Mouse (Mus musculus) neural tube, embryonic 11.5 days (tissue): ENCODE measurements around the gene Igf2r. TPM values are rescaled to one million over a fixed set of nuclear protein-coding genes. Genes with fewer than 3 reads are reported as not detected.

Source experiments
- ATAC-seq: fragments of 200-750 bp; cut with Nextera tagmentation; 2 replicates; pipeline ENCODE4 v1.8.0; 2017; ENCODE audit warnings: moderate number of reproducible peaks, mild to moderate bottlenecking, moderate TSS enrichment, moderate library complexity; ENCODE audit not compliant: insufficient read depth, low FRiP score, low TSS enrichment
- DNase-seq: peaks from one replicate; pipeline ENCODE4 v3.0.0-alpha.2; 2015; ENCODE audit warnings: low spot score
- H3K27ac ChIP-seq: fragments of 300-500 bp; sonication (generic); 2 replicates; pipeline ENCODE4 v1.5.1; 2014; ENCODE audit warnings: low read depth, mild to moderate bottlenecking, low read length
- H3K27me3 ChIP-seq: fragments of 300-500 bp; sonication (generic); 2 replicates; pipeline ENCODE4 v1.6.1; 2014; ENCODE audit warnings: mild to moderate bottlenecking, low read length, mixed read lengths; ENCODE audit not compliant: control insufficient read depth, insufficient read depth
- H3K36me3 ChIP-seq: fragments of 300-500 bp; sonication (generic); 2 replicates; pipeline ENCODE4 v1.6.1; 2014; ENCODE audit warnings: mild to moderate bottlenecking, low read length, moderate library complexity, mixed read lengths; ENCODE audit not compliant: control insufficient read depth, insufficient read depth
- H3K4me1 ChIP-seq: fragments of 300-500 bp; sonication (generic); 2 replicates; pipeline ENCODE4 v1.6.1; 2014; ENCODE audit warnings: low read length, mixed read lengths; ENCODE audit not compliant: control insufficient read depth, insufficient read depth
- H3K4me2 ChIP-seq: fragments of 300-500 bp; sonication (generic); 2 replicates; pipeline ENCODE4 v1.6.1; 2014; ENCODE audit warnings: low read depth, mild to moderate bottlenecking, moderate library complexity
- H3K4me3 ChIP-seq: fragments of 300-500 bp; sonication (generic); 2 replicates; pipeline ENCODE4 v1.5.1; 2014; ENCODE audit warnings: low read depth, low read length
- H3K9ac ChIP-seq: fragments of 300-500 bp; sonication (generic); 2 replicates; pipeline ENCODE4 v1.6.1; 2014; ENCODE audit warnings: mild to moderate bottlenecking, low read length
- H3K9me3 ChIP-seq: fragments of 300-500 bp; sonication (generic); 2 replicates; pipeline ENCODE4 v1.6.1; 2016; ENCODE audit warnings: low read length; ENCODE audit not compliant: control insufficient read depth
- WGBS: fragments of 180-500 bp; shearing (Covaris S2); extraction: QIAGEN DNeasy Blood & Tissue Kit; methylation state at CpG from one replicate; pipeline ENCODE4 v1.1.7; 2014; 5-methylcytosine and 5-hydroxymethylcytosine counted together
- polyA plus RNA-seq: library from polyadenylated mRNA; unstranded; fragments of >200 nt; fragmentation: Nextera tagmentation; extraction: Ambion mirVana; gene quantifications from 2 replicates; pipeline ENCODE4 v1.2.1, GENCODE M21; 2014

The Igf2r gene
- polyA plus RNA-seq, 1 experiment from 2014 or later: 24.1 TPM

- no peak overlapping the region for H3K4me3 ChIP-seq
- ATAC-seq: no peak
These were observed 66.6 kb downstream of the Igf2r start for GRCm38 (mm10) chr17:12702901-12703300.

DNA sequence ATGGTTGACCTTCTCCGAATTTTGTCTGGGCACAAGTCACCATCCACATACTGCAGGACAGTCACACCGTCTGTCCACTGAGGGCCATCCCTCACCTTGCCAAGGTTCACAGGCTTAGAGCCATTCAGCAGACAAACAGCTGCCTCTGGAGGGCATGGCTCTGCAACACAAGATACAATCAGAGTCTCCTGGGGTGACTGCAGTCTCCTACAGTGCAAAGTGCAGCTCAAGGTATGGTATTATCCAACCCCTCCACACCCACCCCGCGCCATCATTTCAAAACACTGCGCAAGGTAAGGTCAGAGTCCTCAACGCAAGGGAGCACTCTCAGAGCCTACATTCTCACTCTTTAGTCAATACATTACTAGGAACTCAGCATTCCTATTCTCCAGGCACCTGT is 69.1 kb downstream of the Igf2r start:
- Histone ChIP-seq H3K9ac (no peak overlapping the region), H3K4me1 (no peaks in the 10 kb centered on the region), H3K9me3 (no peaks in the 10 kb centered on the region), H3K4me2 (no peak overlapping the region), H3K27me3 (no peaks in the 10 kb centered on the region), H3K27ac (no peak overlapping the region), H3K36me3 (peaks cover 25% of the 10 kb centered on the region), H3K4me3 (no peak overlapping the region)
- 94% methylated on average over 6 of the region's 6 CpGs for WGBS
- ATAC-seq: no peak
- no peak for DNase-seq

More at GRCm38 (mm10) chr17:12702901-12703300, 66.6 kb downstream of the Igf2r start:
- 95% methylated on average over 5 of the region's 5 CpGs for WGBS
- H3K27me3 ChIP-seq: no peaks in the 10 kb centered on the region
- H3K4me2 ChIP-seq: no peak overlapping the region
- H3K9ac ChIP-seq: no peak overlapping the region
- H3K36me3 ChIP-seq: peaks cover 13% of the 10 kb centered on the region
- DNase-seq: no peak
- H3K9me3 ChIP-seq: no peaks in the 10 kb centered on the region
- no peak overlapping the region for H3K27ac ChIP-seq
- H3K4me1 ChIP-seq: no peaks in the 10 kb centered on the region

DNA sequence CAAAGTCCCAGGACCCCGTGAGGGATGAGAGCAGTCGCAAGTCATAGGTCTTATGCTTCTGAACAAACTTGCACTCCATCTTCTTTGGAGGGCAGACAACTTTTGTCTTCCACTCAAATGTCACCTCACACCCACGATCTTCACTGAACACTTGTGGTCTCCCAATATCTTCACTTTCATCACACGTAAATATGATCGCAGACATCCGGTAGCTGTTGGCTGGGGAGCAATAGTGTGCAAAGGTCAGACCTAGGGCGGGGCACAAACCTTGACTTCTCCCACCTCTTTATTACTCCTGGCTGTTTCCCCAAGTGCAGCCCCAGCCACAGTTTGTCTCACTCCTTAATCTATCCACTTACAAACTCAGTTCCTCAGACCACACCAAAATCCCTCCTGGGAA is 77.6 kb downstream of the Igf2r start:
- Histone ChIP-seq H3K4me3 (no peak overlapping the region), H3K4me2 (no peak overlapping the region), H3K36me3 (peaks cover 32% of the 10 kb centered on the region), H3K27ac (no peak overlapping the region), H3K9ac (no peak overlapping the region), H3K4me1 (no peaks in the 10 kb centered on the region), H3K27me3 (no peaks in the 10 kb centered on the region), H3K9me3 (no peaks in the 10 kb centered on the region)
- ATAC-seq: no peak
- DNase-seq: no peak
- 94% methylated on average over 7 of the region's 7 CpGs for WGBS

- DNase-seq: peak; percentile 48
- H3K36me3 ChIP-seq: peaks cover 23% of the 10 kb centered on the region
These were observed 79.9 kb downstream of the Igf2r start for GRCm38 (mm10) chr17:12689537-12689936.

GRCm38 (mm10) chr17:12688427-12689110 is 80.9 kb downstream of the Igf2r start:
- H3K36me3 ChIP-seq: peaks cover 17% of the 10 kb centered on the region
- ATAC-seq (no peak), DNase-seq (no peak)
- H3K9ac ChIP-seq: no peak overlapping the region
- H3K27me3 ChIP-seq: no peaks in the 10 kb centered on the region
- no peak overlapping the region for H3K4me3 ChIP-seq
- no peak overlapping the region for H3K4me2 ChIP-seq
- no peaks in the 10 kb centered on the region for H3K9me3 ChIP-seq
- H3K27ac ChIP-seq: no peak overlapping the region
- WGBS: 95% methylated on average over 20 of the region's 20 CpGs
- no peaks in the 10 kb centered on the region for H3K4me1 ChIP-seq

More at GRCm38 (mm10) chr17:12689537-12689936, 79.9 kb downstream of the Igf2r start:
- Histone ChIP-seq H3K4me2 (no peak overlapping the region), H3K27ac (no peak overlapping the region), H3K4me3 (no peak overlapping the region), H3K27me3 (no peaks in the 10 kb centered on the region), H3K4me1 (no peaks in the 10 kb centered on the region), H3K9ac (no peak overlapping the region), H3K9me3 (no peaks in the 10 kb centered on the region)
- WGBS: 78% methylated on average over 3 of the region's 3 CpGs
- ATAC-seq: no peak

- ATAC-seq (no peak), DNase-seq (no peak)
- peaks cover 11% of the 10 kb centered on the region for H3K36me3 ChIP-seq
- H3K9me3 ChIP-seq: no peaks in the 10 kb centered on the region
- H3K27ac ChIP-seq: no peak overlapping the region
- no peak overlapping the region for H3K4me3 ChIP-seq
- no peaks in the 10 kb centered on the region for H3K27me3 ChIP-seq
- no peaks in the 10 kb centered on the region for H3K4me1 ChIP-seq
- H3K4me2 ChIP-seq: no peak overlapping the region
- H3K9ac ChIP-seq: no peak overlapping the region
- WGBS: 91% methylated on average over 7 of the region's 7 CpGs
These were observed 84.4 kb downstream of the Igf2r start for GRCm38 (mm10) chr17:12684928-12685624.

DNA sequence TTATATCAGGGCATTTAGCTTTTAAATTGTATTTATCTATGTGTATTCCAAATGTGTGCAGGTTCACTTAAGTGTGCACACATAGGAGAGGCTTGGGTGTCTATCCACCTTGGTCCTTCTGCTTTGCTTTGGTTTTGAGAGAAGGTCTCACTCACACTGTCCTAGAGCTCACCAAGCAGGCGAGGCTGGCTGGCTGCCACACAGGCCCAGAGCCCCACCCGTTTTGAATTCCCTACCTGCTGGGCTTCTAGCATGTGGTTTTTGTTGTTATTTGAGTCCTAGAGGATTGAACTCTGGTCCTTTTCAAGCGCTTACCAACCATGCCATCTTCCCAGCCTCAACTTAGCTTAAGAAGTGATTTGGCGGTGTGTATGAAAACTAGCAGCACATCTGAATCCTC is 85.1 kb downstream of the Igf2r start:
- Histone ChIP-seq H3K27ac (no peak overlapping the region), H3K4me2 (no peak overlapping the region), H3K9me3 (no peaks in the 10 kb centered on the region), H3K4me1 (no peaks in the 10 kb centered on the region), H3K27me3 (no peaks in the 10 kb centered on the region), H3K4me3 (no peak overlapping the region), H3K9ac (no peak overlapping the region), H3K36me3 (peaks cover 10% of the 10 kb centered on the region)
- 82% methylated on average over 4 of the region's 4 CpGs for WGBS
- DNase-seq (no peak), ATAC-seq (no peak)

DNA sequence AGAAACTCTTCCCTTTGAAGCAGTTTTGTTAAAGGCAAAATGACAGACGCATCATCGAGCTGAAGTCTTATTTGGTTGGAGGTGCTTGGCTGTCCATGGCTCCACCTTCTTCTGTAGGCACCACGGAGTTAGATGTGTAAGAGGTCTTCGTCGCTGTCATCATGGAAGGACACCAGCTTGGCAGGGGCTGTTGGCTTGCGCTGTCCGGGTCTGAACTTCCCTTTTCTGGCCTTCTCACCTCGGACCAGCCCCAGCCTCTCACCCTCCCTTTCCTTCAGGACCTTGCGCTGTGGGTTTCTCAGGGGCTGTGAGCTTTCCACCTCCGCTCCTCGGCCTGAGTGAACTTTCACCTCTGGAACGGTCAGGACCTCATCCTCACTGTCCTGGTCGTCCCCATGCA is 85.9 kb downstream of the Igf2r start:
- no peak overlapping the region for H3K4me3 ChIP-seq
- H3K9ac ChIP-seq: no peak overlapping the region
- no peaks in the 10 kb centered on the region for H3K9me3 ChIP-seq
- DNase-seq (no peak), ATAC-seq (no peak)
- no peak overlapping the region for H3K27ac ChIP-seq
- 92% methylated on average over 13 of the region's 13 CpGs for WGBS
- no peaks in the 10 kb centered on the region for H3K4me1 ChIP-seq
- H3K36me3 ChIP-seq: peaks cover 10% of the 10 kb centered on the region
- H3K27me3 ChIP-seq: no peaks in the 10 kb centered on the region
- H3K4me2 ChIP-seq: no peak overlapping the region

- no peak overlapping the region for H3K9ac ChIP-seq
- 0 out of 2 replicates have a peak, but pooled peaks cover 2% of the 10 kb centered on the region for H3K36me3 ChIP-seq
- H3K4me1 ChIP-seq: no peaks in the 10 kb centered on the region
- H3K9me3 ChIP-seq: no peaks in the 10 kb centered on the region
- no peak for DNase-seq
- no peak overlapping the region for H3K27ac ChIP-seq
- no peak overlapping the region for H3K4me3 ChIP-seq
- no peak for ATAC-seq
- no peak overlapping the region for H3K4me2 ChIP-seq
- no peaks in the 10 kb centered on the region for H3K27me3 ChIP-seq
These were observed 91.2 kb downstream of the Igf2r start for GRCm38 (mm10) chr17:12678261-12678660.
